Mouse (Mus musculus) ES-E14 (cell line): Measurements from ENCODE around the gene Klf6.

Experiments used
- CHD2 ChIP-seq: IDR thresholded peaks from 2 replicates; pipeline ENCODE4 v1.6.1; 2014; ENCODE audit warnings: mild to moderate bottlenecking, low read depth, low read length, inconsistent platforms
- HCFC1 ChIP-seq: IDR thresholded peaks from 2 replicates; pipeline ENCODE4 v1.6.1; 2012; ENCODE audit warnings: low read length, inconsistent platforms, borderline replicate concordance; ENCODE audit not compliant: insufficient read depth
- MAFK ChIP-seq: IDR thresholded peaks from 2 replicates; pipeline ENCODE4 v1.6.1; 2014; ENCODE audit warnings: mild to moderate bottlenecking, low read depth, low read length, inconsistent platforms; ENCODE audit not compliant: insufficient read depth
- ZC3H11A ChIP-seq: IDR thresholded peaks from 2 replicates; pipeline ENCODE4 v1.6.1; 2012; ENCODE audit warnings: low read depth, mild to moderate bottlenecking, inconsistent platforms, low read length, borderline replicate concordance

GRCm38 (mm10) chr13:5894910-5895309 is 33.6 kb downstream of the Klf6 start:
- no peak for TF ChIP-seq HCFC1
- no peak for TF ChIP-seq MAFK
- no peak for TF ChIP-seq CHD2
- no peak for TF ChIP-seq ZC3H11A
